Mouse (Mus musculus) layer of hippocampus, adult 9-11 months (tissue): Measurements from ENCODE around the gene Add3.

ENCODE experiments used
- DNase-seq: peaks from one replicate; pipeline ENCODE4 v3.0.0; 2022

The Add3 gene

GRCm38 (mm10) chr19:53247558-53247957, 107.3 kb downstream of the Add3 start:
- DNase-seq, result no peak

DNA sequence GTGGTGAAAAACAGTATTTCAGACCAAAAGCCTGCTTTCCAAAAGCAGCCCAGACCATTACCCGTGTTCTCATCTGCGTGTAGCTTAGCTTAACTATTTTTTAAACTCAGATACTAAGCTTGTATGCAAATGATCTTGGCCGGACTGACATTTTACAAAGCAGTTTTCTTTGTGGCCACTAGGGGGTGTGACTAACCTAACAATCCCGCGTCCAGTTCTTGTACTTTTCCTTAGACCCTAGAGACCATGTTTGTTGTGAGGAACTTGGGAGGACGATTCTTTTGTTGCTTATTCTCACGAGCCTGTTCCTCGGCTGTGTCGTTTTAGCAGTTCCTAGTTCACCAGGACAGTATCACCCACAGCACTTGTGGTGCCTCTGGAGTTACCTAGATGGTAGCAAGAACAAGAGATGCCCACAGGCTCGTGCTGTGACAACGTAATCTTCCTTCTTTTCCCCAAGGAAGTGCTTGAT, 107.8 kb downstream of the Add3 start:
- DNase-seq, result peak; percentile 51

- DNase-seq, result no peak
Observed at GRCm38 (mm10) chr19:53251015-53251414, 110.8 kb downstream of the Add3 start.

GRCm38 (mm10) chr19:53251656-53252055, 111.4 kb downstream of the Add3 start:
- no peak for DNase-seq

DNA sequence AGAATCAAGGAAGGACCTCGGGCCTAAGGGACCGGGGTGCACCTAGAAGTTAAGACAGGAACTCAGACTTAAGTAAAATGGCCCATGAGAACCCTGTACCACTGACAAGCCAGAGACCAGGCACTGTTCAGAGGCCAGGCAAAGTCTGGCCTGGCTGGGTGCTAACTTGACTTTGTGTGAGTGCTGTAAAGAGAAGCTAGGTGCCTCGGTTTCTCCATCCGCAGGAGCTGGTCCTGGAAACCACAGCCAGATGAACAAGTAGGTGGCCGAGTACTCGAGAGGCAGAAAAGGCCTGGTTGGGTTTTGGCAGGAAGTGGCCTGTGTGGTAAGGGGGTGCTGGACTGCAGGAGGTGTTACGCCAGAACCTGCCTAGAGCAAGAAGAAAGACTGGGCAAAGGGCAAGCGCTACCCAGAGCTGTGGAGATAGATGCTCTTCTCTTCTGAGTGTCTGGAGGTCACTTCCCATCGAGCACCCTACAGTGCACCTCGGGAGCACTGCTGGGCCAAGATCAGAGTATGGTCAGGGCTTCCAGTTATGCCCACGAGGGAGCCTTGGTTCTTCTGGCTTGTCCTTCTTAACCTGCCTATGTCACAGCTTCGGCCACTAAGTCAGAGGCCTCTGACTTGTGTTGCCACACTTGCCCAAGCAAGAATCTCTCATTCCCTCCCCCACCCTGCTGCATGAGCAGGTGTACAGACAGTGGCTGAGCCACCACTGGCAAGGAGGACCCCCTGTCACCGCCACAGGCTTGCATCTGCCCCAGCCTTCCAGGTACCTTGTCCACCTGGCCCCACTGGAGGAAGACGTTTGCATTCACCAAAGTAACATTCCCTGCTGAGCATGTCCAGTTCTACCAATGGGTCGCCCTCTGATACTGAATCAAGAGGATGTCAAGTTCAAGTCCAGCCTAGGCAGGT, 112.1 kb downstream of the Add3 start:
- DNase-seq, result no peak

DNA sequence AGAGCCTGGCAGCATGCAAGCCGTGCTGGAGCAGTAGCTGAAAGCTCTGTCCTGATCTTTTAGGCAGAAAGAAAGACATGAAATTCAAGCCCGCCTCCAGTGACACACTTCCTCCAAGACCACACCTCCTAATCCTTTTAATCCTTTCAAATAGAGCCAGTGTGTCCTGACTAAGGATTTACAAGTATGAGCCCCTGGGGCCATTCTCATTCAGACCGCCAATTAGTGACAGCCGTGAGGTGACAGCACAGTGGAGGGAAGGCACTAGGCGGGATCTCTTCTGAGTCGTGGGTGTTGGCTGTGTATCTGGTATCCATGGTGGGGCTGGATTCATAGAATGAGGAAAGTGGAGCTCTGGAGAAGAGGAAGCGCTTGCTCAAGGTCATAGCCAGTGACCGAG, 116.1 kb downstream of the Add3 start:
- DNase-seq, result no peak

- DNase-seq, result no peak
Observed at GRCm38 (mm10) chr19:53256991-53257594, 116.8 kb downstream of the Add3 start.

GRCm38 (mm10) chr19:53257631-53258560, 117.7 kb downstream of the Add3 start:
- DNase-seq, result no peak

DNA sequence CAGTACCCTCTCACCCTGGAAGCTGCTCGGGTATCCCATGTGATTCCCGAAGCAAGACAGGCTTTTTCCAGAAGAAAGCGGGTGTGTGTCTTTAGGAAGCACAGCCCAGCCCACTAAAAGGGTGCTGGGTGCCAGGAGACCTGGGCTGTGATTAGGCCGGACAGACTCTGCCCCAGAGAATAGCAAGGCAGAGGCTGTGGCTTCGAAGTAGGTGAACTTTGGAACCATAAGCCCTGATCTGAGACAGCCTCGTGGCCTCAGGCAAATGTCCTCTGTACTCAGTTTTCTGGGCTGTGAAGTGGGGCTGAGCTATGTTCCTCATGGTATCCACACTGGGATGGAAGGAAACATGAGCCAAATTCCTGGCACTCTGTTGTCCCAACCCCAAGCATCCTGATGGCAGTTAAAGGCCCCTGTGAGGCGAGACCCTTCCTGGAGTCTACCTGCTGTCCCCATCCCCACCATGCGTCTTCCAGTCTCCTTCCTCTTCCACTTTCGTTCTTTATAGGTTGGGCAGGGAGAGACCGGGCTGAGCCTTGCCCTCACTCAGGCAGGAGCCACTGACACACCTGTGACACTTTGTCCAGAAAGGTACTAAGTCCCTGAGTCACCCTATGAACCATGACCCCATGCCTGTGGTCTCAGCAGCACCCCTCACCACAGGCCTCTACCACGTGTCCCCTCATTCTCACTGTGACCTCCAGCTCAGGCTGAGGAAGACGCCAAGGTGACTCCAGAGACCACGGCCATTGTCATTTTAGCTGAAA, 118.7 kb downstream of the Add3 start:
- DNase-seq, result no peak

DNA sequence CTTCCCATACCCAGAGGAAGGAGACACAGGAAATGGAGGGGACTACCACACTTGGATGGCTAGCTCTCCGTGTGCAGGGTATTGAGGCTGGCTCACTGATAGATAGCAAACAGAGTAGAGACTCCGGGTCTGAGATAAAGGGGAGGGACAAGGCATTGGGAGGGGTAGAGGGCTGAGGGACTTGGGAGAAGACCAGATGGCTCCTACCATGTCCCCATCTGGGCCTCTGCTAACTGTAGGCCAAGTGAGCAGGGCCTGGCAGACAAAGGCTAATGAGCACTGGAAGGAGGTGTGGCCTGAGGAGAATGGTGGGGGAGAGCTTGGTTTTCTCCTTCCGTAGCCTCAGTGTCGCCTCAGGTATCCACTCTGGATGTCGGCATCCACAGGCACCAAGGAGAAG, 119.3 kb downstream of the Add3 start:
- DNase-seq, result no peak

- DNase-seq, result no peak
Observed at GRCm38 (mm10) chr19:53260261-53260660, 120.0 kb downstream of the Add3 start.

GRCm38 (mm10) chr19:53260828-53261227, 120.6 kb downstream of the Add3 start:
- no peak for DNase-seq

- no peak for DNase-seq
Observed at GRCm38 (mm10) chr19:53262061-53262460, 121.8 kb downstream of the Add3 start.

DNA sequence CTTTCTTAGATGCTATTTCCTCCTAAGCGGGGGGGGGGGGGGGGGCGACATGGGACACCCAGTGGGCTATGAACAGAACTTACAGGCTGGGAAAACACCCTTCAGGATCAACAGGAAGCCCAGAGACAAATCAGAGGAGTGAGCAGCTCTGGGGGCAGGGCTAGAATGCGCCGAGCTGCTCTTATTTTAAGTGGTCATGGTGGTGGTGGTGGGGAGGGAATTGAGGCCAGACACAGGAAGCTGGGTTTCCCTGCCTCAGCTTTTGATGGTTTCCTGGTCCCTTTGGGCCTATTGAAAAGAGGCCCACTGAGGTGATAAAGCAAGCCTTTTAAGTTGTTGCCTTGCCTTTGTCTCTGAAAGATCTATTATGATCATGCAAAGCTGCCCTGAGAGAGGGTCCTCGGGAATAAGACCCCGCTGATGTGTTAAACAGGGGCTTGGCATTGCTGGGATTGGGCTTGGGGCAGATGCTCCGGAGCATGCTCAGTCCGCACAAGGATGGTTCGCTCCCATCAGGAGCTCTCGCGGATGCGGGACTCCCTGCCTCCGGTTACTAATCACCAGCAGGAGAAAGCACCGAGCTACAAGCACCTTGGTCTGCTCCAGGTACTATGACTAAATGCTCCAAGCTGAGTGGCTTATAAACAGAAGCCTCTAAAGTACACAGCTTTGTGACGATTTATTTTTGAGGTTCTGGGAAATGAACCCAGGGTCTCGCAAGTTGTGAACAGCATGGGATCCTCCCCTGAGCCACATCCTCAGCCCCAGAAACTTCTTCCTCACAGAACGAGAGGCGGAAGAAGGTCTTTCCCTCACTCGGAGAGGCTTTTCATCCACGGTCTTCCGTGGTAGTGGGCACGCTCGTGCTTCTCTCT, 123.9 kb downstream of the Add3 start:
- DNase-seq, result no peak

DNA sequence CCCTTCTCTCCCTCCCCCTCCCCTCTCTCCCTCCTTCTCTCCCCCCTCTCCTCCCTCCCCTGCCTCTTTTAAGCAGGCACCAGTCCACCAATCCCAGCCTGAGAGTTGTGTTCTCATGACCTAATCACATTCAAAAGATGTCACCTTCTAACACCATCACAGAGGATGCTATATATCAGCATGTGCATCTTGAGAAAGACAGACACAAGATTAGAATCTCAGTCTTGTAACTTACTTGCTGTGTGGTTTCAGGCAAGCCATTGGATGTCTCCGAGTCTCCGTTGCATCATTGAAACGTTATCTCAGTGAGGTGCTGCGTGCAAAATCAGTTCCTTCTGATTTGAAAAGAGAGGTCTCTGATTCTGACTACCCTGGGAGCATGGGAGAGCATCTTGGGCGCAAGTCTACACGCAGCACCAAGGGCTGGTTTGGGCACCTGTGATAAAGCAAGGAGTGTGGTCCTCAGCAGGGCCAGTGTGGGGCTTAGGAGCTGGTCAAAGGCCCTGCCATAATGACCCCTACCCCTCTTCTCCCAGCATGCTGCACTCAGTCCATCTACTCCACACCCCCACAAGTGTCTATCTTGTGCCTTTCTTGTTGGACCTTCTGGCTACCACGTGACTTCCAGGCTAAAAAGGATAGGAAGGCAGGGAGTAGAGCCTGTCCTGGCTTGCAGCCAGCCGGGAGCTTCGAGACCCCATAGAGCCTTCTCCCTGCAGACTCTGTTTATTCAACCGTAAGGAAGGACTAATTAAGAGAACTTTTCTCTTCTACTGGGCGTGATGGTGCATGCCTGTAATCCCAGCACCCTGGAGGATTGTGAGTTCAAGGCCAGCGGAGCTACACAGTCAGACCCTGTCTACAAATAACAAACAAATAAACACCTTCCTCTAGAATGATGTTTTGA, 124.8 kb downstream of the Add3 start:
- no peak for DNase-seq

- no peak for DNase-seq
Observed at GRCm38 (mm10) chr19:53267305-53267704, 127.1 kb downstream of the Add3 start.

DNA sequence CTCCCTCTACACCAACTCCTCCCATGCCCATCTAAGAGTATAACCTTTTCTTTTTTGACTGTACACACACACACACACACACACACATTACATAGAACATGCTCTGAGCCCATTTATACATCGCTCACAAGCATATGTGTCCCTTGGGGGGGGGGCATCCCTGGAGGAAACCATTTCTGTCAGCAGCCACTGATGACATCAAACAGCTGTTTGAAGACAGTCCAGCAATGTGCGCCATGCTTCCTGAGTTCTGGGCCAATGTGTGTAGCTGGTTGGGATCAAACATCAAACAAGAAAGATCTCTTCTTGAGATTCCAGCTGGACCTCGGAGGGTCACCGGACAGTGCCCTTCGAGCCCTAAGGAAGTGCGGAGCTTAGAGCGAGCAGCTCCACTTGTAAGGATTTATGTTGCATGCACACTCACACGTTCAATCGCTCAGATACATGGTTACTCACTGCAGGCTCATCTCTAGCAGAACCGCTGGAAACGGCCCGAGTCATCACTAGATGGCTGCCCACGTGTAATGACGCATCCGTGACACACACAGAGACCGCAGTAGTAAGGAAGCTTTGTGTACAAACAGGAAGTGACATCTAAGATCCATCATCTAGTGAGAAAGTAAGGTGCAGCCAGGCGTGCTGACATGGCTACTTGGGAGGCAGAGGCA, 132.9 kb downstream of the Add3 start:
- peak; percentile 58 for DNase-seq

DNA sequence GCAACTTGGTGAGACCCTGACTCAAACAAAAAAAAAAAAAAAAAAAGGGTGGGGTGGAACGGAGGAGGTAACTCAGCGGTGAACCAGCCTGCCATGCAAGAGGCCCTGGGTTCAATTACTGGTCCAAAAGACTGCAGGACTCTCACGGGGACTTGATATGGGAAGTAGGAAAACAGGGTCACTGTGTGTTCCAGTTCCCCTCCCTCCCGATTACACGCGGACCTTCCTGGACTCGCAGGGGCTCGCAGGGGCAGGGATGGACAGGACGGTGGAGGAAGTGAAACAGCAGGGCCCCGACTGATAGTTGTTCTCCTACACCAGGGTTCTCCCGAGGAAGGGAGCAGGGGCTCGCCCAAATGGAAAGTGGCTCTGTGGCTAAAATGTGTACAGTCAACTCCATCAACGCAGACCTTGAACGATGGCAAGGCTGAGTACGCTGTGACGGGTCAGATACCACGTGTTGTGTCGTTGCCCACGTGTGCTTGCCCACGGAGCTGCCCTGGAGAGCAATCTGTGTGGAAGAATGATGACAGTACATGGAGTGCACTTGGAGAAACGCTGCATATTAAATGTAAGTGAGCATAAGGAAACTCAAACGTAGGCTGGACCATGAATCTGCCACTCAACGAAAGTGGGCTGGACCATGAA, 133.7 kb downstream of the Add3 start:
- peak; percentile 31 for DNase-seq

- DNase-seq, result no peak
Observed at GRCm38 (mm10) chr19:53275204-53275603, 135.0 kb downstream of the Add3 start.
